Mouse (Mus musculus): ENCODE data around the gene Kif26b.

DNA sequence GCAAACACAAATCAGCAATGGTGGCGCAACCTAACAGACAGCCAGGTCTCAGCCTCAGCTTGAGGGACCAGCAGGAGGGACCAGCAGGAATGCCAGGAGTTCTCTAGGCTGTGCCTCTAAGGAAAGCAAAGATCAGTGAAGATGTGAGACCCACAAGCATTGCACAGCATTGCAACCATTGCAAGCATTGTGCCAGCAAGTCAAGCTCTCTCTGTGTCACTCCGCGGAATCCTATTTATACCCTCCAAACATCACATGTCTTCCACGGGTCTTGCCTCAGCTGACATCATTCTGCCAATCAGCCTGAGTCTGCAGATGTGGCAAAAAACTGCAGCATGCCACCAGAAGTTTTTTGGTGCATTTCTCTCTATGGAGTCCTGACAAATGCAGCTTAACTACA is 411.4 kb downstream of the Kif26b start:
- no peak for TF ChIP-seq POLR2A (IDR thresholded peaks at IDR 0.05; ENCODE audit: insufficient read depth, low read depth, low read length)
- no peak for TF ChIP-seq CTCF (IDR thresholded peaks at IDR 0.05; ENCODE audit: insufficient read depth, low read depth, low read length)
